Mouse (Mus musculus) hematopoietic multipotent progenitor cell, adult 10-12 weeks (in vitro differentiated cells): Measurements from ENCODE around the gene Bloc1s5. TPM values are rescaled to one million over a fixed set of nuclear protein-coding genes. Genes with fewer than 3 reads are reported as not detected.

Source experiments
- polyA plus RNA-seq: library from polyadenylated mRNA; stranded (reverse); fragments of >175 nt; gene quantifications from 2 replicates; pipeline ENCODE4 v1.2.3, GENCODE M21; 2012; ENCODE audit warnings: low replicate concordance

The Bloc1s5 gene
- 3.8 and 4.5 TPM in 2 replicates for polyA plus RNA-seq

GRCm38 (mm10) chr13:38634800-38635269, at the start of gene Bloc1s5:
Gene Bloc1s5, minus strand, starts transcription at chr13:38635109.

GRCm38 (mm10) chr13:38658528-38659280, 23.8 kb upstream of the Bloc1s5 start, which contains the start of gene Eef1e1:
Gene Eef1e1, minus strand, starts transcription at chr13:38659058.

Other genes starting within 250 kb of the Bloc1s5 start
- gene Txndc5, start 106.3 kb downstream of the Bloc1s5 start, polyA plus RNA-seq: 214 and 455 TPM in 2 replicates
- 4.7 and 14.9 TPM in 2 replicates for gene Eef1e1, start 23.9 kb upstream of the Bloc1s5 start, polyA plus RNA-seq